Mouse (Mus musculus) heart, postnatal 10 days (tissue): ENCODE results near the gene Akap5. TPM values are rescaled to one million over a fixed set of nuclear protein-coding genes. Genes with fewer than 3 reads are reported as not detected.

Experiments used
- total RNA-seq, 2 experiments: library from RNA; stranded (reverse); gene quantifications; 2 replicates each; pipeline ENCODE4 v1.2.3; 2021

The Akap5 gene
- total RNA-seq, 2 experiments from 2014 or later, result 3.7 to 7.2 TPM

Other genes starting within 250 kb of the Akap5 start
- gene Esr2, start 147.6 kb upstream of the Akap5 start, total RNA-seq, result under 1 TPM in 1 of 2 experiments, not detected in 1; 0.10 TPM
- not detected for gene Tex21, start 78.1 kb upstream of the Akap5 start, total RNA-seq
- 10 to 100 TPM; 29.9 to 31.1 TPM for gene Mthfd1, start 69.6 kb upstream of the Akap5 start, total RNA-seq
- gene Zbtb25, start 44.7 kb downstream of the Akap5 start, total RNA-seq, result 10 to 100 TPM in 1 of 2 experiments, 1 to 10 TPM in 1; 8.5 to 12.2 TPM
- 1 to 10 TPM; 5.8 to 6.7 TPM for gene Zbtb1, start 45.4 kb downstream of the Akap5 start, total RNA-seq
- gene Hspa2, start 79.3 kb downstream of the Akap5 start, total RNA-seq, result 10 to 100 TPM in 1 of 2 experiments, 1 to 10 TPM in 1; 9.9 to 11.7 TPM
- gene Ppp1r36, start 92.6 kb downstream of the Akap5 start, total RNA-seq, result 1 to 10 TPM in 1 of 2 experiments, under 1 TPM in 1; 0.79 to 1.0 TPM
- 10 to 100 TPM; 22.7 to 24.6 TPM for gene Plekhg3, start 206.0 kb downstream of the Akap5 start, total RNA-seq